Mouse (Mus musculus) activated CD4-positive, CD25-positive, alpha-beta regulatory T cell, adult 4 months (primary cell): ENCODE measurements around the gene Slc29a3. TPM values are rescaled to one million over a fixed set of nuclear protein-coding genes. Genes with fewer than 3 reads are reported as not detected.
A peak's percentile ranks its signal among the peaks of the same experiment; 100 is the strongest.
"Not testable (repeated sequence)": the region's sequence is repeated elsewhere in the genome, so short reads cannot be mapped to it uniquely, and the experiment has no call there.

Experiments
- ATAC-seq: one replicate; pipeline ENCODE4 v1.8.0; 2017
- polyA plus RNA-seq, 2 experiments: library from polyadenylated mRNA; unstranded; fragments of 100-300 nt; shearing (Covaris generic); gene quantifications; one replicate each; pipeline ENCODE4 v1.2.1; 2017

Slc29a3 gene
- polyA plus RNA-seq, 2 experiments from 2014 or later, result 11.4 to 15.7 TPM

GRCm38 (mm10) chr10:60762126-60762525 lies 9.5 kb upstream of the Slc29a3 start:
- ATAC-seq, result no peak

GRCm38 (mm10) chr10:60760377-60760776 lies 7.8 kb upstream of the Slc29a3 start:
- peak; percentile 97 for ATAC-seq

GRCm38 (mm10) chr10:60756992-60757391 lies 4.4 kb upstream of the Slc29a3 start:
- no peak for ATAC-seq

GRCm38 (mm10) chr10:60756146-60756545 lies 3.6 kb upstream of the Slc29a3 start:
- no peak for ATAC-seq

GRCm38 (mm10) chr10:60753941-60754340 lies 1.3 kb upstream of the Slc29a3 start:
- ATAC-seq, result no peak

- ATAC-seq, result no peak
These were observed 667 bp upstream of the Slc29a3 start for GRCm38 (mm10) chr10:60753261-60753660.

GRCm38 (mm10) chr10:60747667-60748212 lies 4.9 kb downstream of the Slc29a3 start:
- no peak for ATAC-seq

GRCm38 (mm10) chr10:60746512-60746911 lies 6.1 kb downstream of the Slc29a3 start:
- peak; percentile 23 for ATAC-seq

GRCm38 (mm10) chr10:60744543-60745290 lies 7.9 kb downstream of the Slc29a3 start:
- no peak for ATAC-seq

- ATAC-seq, result no peak
These were observed 8.9 kb downstream of the Slc29a3 start for GRCm38 (mm10) chr10:60743681-60744080.

- ATAC-seq, result no peak
These were observed 9.7 kb downstream of the Slc29a3 start for GRCm38 (mm10) chr10:60742942-60743341.

GRCm38 (mm10) chr10:60742296-60742695 lies 10.3 kb downstream of the Slc29a3 start:
- not testable (repeated sequence) for ATAC-seq

GRCm38 (mm10) chr10:60741435-60741834 lies 11.2 kb downstream of the Slc29a3 start:
- ATAC-seq, result no peak

GRCm38 (mm10) chr10:60739619-60740363 lies 12.8 kb downstream of the Slc29a3 start:
- no peak for ATAC-seq

- no peak for ATAC-seq
These were observed 14.5 kb downstream of the Slc29a3 start for GRCm38 (mm10) chr10:60737886-60738640.

- ATAC-seq, result no peak
These were observed 15.3 kb downstream of the Slc29a3 start for GRCm38 (mm10) chr10:60737169-60737728.

- ATAC-seq, result no peak
These were observed 16.9 kb downstream of the Slc29a3 start for GRCm38 (mm10) chr10:60735737-60736136.

- no peak for ATAC-seq
These were observed 19.1 kb downstream of the Slc29a3 start for GRCm38 (mm10) chr10:60733471-60733870.

- no peak for ATAC-seq
These were observed 20.2 kb downstream of the Slc29a3 start for GRCm38 (mm10) chr10:60732397-60732861.

- no peak for ATAC-seq
These were observed 20.9 kb downstream of the Slc29a3 start for GRCm38 (mm10) chr10:60731742-60732141.

- ATAC-seq, result no peak
These were observed 25.3 kb downstream of the Slc29a3 start for GRCm38 (mm10) chr10:60727301-60727700.

- no peak for ATAC-seq
These were observed 25.7 kb downstream of the Slc29a3 start for GRCm38 (mm10) chr10:60726896-60727295.
